8 mouse cellular contexts compared by ENCODE assay signal in the genomic region with DNA sequence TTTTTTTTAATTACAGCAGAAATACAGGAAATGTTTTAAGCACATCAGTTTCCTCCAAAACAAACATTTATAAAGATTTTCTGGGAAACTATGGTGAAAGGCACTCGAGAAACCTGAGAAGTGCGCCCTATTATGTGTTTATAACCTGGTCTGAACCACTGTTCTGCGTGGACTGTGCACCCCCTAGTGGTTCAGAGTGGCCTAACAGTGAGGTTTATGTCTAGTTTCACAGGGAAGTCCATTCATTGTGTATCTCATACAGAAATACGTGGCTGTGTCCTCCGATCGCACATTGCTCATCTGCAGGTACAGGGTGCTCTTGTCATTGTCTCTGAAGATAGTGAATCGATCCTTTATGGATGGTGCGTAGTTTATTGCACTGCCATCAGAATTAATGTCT.
DNase-seq lines count a peak whose midpoint lies in the region; ATAC-seq lines count a peak whose summit lies in the region.
"Not testable (repeated sequence)": the region's sequence is repeated elsewhere in the genome, so short reads cannot be mapped to it uniquely, and the experiment has no call there.

No protein-coding gene starts in this region.

- 68% methylated on average over 8 of the region's 8 CpGs for WGBS in embryonic facial prominence, embryonic 10.5 days

- not testable (repeated sequence) for H3K9me3 ChIP-seq in ES-E14 (ENCODE audit: control insufficient read depth, insufficient read depth, low read depth, low read length); embryonic facial prominence, embryonic 10.5 days

- H3K4me3 ChIP-seq in ES-E14 (ENCODE audit: insufficient read depth in 1 of 2, low read depth in 1 of 2, low read length in 2 of 2, poor library complexity in 1 of 2, severe bottlenecking in 1 of 2); embryonic facial prominence, embryonic 10.5 days: not testable (repeated sequence)

- not testable (repeated sequence) for H3K27ac ChIP-seq in ES-E14 (ENCODE audit: insufficient read depth, low read depth, low read length, poor library complexity, severe bottlenecking); embryonic facial prominence, embryonic 10.5 days (replicated peaks)

- in situ Hi-C loops in ES-E14 (cut with MboI; ENCODE audit: low sequenced_read_pairs in 2 of 2, unreplicated experiment in 2 of 2): not testable (repeated sequence)

- not testable (repeated sequence) for H3K27me3 ChIP-seq in embryonic facial prominence, embryonic 10.5 days (replicated peaks; ENCODE audit: low read depth, poor library complexity, severe bottlenecking)

- H3K36me3 ChIP-seq in ES-E14 (ENCODE audit: control insufficient read depth, insufficient read depth, low read length, poor library complexity, severe bottlenecking); embryonic facial prominence, embryonic 10.5 days (replicated peaks): not testable (repeated sequence)

- not testable (repeated sequence) for H3K4me1 ChIP-seq in ES-E14 (ENCODE audit: control insufficient read depth in 2 of 2, insufficient read depth in 2 of 2, low read length in 2 of 2, poor library complexity in 1 of 2); embryonic facial prominence, embryonic 10.5 days

- ATAC-seq in megakaryocyte, adult 5-6 weeks (ENCODE audit: poor library complexity, severe bottlenecking): peak; percentile 93

- not testable (repeated sequence) for H3K9ac ChIP-seq in ES-E14 (ENCODE audit: insufficient read depth, low read depth, low read length, poor library complexity, severe bottlenecking)

- peak; percentile 34 for DNase-seq in ES-E14 (ENCODE audit: low read depth, low spot score)
- DNase-seq in adrenal gland, postnatal 14 days: peak; percentile 50
- peak; percentile 9 for DNase-seq in embryonic facial prominence, embryonic 10.5 days (ENCODE audit: low spot score)
- peak; percentile 56 for DNase-seq in induced T-regulatory cell, adult 2 months (ENCODE audit: low read depth)
- peak; percentile 60 to 83 for DNase-seq in kidney, postnatal 36 days
- DNase-seq in retina, adult 2 months (ENCODE audit: low read depth, low spot score): peak; percentile 2
- DNase-seq in thymus, postnatal 4 days: peak; percentile 78

Comparison
In these comparisons a context has a peak if more than half of its experiments do, and no peak if none do; other contexts are left out.
1. DNase-seq: peak in every context shown above with its lines; median percentile 78 in thymus, postnatal 4 days; 72 in kidney, postnatal 36 days; 56 in induced T-regulatory cell, adult 2 months; 50 in adrenal gland, postnatal 14 days; 34 in ES-E14; 9 in embryonic facial prominence, embryonic 10.5 days; 2 in retina, adult 2 months.